Mouse (Mus musculus) adrenal gland, postnatal 14 days (tissue): Measurements from ENCODE around the gene Fam240a. TPM values are rescaled to one million over a fixed set of nuclear protein-coding genes. Genes with fewer than 3 reads are reported as not detected.
A peak's percentile ranks its signal among the peaks of the same experiment; 100 is the strongest.

Source experiments
- DNase-seq: peaks from one replicate; pipeline ENCODE4 v3.0.0; 2021; ENCODE audit warnings: mixed read lengths
- total RNA-seq: library from RNA; stranded (reverse); gene quantifications from 2 replicates; pipeline ENCODE4 v1.2.3, GENCODE M21; 2021

The Fam240a gene
- total RNA-seq, 1 experiment from 2014 or later = not detected

DNA sequence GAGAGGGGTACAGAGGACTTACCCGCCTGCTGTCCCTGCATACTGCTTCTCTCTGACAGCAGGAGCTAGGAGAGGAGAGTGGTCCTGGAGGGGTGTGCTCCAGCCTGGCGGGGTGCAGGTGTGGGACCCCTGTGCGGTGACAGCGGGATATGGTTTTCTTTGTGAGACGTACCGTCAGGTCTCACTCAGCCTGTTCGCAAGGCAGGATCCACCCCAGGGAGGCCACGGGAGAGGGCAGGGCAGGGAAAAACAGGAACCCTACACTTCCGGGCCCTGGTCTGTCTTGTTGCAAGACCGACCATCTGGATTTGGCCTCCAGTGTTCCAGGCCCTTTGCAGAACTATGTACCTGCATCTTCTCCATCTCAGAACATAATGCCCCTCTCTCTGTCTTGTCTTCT lies 23.2 kb downstream of the Fam240a start:
- DNase-seq = no peak

DNA sequence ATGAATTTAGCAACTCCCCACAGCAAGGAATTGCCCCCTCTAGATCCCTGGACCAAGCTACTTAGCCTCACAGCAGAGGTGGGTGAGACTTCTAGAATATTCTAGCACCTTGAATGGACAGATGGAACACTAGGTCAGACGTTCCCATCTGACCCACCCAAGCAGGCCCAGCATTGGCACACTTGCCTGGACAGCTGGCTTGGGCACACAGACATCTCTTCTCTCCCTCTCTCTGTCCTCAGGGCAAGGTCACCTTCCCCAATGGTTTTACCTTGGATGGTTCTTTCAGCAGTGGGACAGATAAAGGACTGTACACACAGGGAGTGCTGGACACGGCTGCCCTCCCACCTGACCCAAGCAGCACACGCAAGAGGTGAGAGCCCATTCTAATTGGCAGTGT lies 24.1 kb downstream of the Fam240a start:
- DNase-seq = no peak

DNA sequence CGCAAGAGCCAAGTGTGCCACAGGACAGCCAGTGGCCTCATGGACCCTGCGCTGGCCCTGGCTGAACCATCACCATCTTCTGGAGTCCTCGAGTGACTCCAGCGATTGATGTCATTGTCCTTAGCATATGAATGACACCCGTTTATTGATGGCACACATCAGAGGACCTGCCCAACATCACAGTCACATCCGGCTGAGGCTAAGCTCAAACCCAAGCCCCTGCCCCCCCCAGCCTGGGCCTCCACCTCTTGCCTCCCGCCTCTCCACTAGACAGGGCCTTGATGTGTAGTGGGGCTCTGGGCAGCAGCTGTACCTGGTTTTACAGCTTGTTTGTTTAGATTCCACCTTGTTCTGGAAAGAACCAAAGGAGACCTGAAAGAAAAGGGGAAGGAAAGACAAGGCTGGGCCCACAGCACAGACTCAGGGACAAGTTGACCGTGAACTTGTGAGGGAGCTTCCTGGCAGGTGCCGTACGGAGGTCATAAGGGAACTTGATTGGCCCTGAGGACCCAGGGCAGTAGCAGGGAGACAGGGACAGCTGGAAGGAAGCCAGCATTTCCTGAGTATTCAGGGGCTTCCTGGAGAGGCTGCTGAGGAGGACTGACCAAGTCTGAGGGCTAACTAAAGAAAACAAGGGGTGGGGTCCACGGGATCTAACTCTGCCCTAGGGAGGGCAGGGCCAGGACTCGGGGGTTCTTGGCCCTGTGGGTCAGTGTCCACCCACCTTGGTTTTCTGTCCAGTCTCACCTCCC lies 25.4 kb downstream of the Fam240a start:
- no peak for DNase-seq

DNA sequence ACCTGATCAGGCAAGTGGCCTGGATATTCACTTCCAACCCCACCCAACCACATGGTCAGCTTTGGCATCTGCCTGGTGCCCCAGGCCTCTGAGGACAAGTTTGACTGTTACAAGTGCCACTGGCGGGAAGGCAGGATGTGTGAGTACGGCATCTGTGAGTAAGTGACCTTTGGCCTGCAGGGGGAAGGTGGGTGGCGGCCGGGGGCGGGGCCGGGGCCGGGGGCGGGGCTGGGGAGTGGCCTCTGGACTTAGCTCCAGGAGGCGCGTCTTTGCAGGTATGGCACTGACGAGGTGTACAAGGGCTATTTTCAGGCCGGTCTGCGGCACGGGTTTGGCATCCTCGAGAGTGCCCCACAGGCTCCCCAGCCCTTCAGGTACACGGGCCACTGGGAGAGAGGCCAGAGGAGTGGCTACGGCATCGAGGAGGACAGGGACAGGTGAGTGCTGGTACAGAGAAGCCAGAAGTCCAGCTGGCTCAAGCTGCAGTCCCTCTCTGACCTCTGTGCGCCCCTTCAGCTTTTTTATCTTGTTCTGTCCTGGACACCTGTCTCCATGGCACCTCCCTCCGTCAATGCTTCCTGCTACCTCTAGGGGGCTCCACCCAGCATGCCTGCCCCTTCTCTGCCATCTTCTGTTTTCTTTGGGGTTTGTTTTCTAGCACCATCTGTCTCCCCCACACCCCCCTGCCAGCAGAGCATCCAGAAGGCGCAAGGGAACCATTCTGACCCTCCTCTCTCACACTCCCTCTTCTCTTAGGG lies 26.5 kb downstream of the Fam240a start:
- DNase-seq = no peak

DNA sequence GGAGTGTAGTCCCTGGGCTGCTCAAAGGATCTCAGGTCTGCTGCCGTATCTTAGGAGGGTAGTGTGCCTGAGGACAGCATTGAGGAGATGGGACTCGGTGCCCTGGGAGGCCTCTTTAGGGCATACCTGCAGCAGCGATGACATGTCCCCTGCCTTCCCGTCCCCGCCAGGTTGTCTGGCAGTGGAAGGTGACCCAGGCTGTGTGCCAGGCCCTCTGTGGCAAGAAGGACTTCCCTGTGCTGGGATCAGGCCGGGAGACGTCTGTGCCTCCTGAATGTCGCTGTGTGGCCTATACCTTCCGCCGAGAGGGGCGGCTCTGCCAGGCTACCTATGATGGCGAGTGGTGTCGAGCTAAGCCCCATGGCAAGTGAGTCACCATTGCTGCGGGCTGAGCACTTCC lies 27.7 kb downstream of the Fam240a start:
- no peak for DNase-seq

DNA sequence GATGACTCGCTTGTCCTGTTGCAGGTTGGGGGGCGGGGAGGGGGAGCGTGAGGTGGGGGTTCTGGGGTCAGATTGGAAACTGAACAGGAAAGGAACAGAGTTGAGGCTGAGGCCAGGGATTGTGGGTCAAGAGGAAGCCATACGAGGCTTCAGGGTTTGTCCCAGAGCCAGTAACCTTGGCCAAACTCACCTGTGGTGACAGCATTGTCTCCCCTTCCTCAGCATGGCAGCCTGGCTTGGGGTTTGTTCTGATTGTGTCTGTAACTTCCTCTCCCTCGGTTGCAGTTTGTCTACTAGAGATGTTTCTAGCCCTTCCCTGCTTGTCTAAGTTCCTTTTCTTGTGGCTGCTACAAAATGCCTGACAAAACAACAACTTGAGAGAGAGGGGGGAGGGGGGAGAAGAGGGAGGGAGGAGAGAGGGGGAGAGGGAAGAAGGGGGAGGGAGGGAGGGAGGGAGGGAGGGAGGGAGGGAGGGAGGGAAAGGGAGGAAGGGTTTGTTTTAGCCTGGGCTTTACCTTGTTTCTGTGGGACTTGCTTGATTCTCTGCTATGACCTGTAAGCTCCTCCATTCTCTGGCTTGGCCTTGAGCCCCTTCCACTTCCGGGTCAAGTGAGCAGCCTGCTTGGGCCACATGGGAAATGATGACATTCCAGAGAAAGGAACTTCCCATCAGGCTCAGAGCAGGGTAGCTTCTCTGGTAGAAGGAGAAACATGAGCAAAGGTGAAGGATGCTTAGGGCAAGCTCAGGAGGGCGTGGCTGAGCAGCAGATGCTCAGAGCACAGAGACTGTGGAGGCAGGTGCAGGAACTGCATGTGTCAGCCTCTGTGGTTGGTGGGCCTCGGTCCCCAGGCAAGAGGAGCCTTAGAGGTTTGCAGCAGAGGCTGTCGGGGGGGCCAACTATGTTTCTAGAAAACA lies 29.0 kb downstream of the Fam240a start:
- no peak for DNase-seq

DNA sequence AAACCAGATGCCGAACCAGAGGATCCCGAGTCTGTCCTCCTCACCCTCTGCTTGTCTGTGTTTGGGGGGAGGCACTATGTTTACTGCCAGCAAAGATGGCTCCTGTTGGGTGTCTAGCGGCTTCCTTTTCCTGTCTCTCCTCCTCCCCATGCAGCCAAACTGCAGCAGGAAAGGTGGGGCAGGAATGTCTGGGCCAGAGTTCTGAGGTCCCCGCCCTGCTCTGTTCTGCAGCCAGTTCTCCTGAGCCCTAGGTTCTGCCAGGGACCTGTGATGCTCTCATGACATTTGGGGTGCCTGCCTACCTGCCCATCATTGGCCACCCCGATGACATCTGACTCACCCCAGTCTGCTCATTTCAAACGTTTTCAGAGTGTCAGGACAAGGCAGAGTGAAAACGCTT lies 34.7 kb downstream of the Fam240a start:
- peak; percentile 41 for DNase-seq

DNA sequence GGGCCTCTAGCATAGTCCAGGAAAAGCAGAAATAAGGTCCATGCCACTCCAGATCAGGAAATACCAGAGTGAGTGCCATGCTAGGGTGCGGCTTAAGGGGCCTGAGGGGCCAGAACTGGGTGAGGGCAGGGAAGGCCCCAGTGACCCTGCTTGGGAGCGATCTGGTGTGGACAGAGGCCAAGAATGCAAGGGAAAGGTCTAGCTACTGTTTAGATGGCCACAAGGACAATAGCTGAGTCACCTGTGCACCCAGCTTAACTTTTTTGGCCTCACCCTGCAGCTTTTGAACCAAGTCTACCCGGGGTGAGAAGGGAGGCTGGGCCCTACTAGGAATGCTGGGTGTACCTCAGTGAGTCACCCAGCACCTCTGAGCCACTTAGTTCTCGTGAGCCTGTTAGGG lies 35.9 kb downstream of the Fam240a start:
- peak; percentile 38 for DNase-seq

DNA sequence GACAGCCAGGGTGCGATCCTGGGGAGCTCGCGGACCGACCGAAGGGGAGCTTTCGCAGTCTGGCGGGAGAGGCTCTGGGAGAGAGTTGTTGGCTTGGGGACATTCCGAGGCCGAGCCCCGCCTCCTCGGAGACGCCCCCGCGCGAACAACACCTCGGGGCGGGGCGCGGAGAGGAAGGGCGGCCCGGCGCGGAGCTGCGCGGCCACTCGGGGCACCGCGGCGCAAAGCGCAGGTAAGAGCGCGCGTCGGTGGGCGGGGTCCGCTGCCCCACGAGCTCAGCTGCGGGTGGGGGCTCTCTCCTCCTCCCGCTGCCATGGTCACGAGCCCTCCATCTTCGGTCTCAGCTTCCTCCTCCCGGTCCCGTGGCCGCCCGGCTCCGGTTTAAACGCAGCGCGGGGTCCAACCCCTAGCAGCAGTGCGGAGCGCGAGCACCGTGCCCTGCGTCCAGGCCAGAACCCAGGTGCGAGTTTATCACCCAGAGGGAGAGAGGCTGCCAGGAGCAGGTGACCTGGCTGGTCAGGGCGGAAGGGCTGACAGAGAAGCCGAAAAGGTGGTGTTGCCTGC lies 36.6 kb downstream of the Fam240a start, which contains the start of gene Tmie:
Gene Tmie (minus strand): TSS at position 116 of the 564 bp plus-strand sequence.
- peak; percentile 85 for DNase-seq

DNA sequence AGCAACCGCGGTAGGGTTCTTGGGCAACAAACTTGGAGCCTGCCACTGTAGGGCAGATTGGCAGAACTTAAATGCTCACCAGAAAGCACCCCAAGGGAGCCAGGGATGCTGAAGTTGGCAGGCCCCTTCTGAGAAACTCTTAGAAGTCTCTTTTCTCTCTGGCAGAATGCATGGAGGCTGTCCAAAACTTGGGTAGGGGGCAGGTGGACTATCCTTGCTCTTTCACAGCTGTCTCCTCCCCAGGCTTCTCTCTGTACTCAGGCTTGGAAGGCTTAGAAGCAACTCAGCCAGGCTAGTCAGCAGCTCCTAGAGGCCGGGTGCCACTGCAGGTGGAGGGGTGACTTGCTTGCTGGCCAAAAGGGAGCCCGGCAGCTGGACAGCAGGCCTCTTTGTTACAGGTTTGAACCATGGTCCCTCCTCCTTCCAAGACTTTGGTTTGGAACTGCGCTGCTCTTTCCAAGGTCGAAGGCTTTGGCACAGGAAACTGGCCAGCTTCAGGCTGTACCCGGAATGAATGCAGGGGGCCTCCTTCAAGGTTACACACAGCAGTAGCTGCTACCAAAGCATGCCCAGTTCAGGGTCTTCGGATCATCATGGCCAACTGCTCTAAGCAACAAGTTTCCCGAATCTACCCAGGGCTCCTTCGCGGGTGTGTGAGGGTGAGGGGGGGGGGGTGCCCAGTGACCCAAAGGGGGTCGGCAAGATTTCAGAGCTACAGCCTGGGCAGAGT lies 37.3 kb downstream of the Fam240a start, which contains the start of gene Als2cl:
Gene Als2cl (plus strand): TSS at position 680 of the 730 bp plus-strand sequence.
- DNase-seq = peak; percentile 61

DNA sequence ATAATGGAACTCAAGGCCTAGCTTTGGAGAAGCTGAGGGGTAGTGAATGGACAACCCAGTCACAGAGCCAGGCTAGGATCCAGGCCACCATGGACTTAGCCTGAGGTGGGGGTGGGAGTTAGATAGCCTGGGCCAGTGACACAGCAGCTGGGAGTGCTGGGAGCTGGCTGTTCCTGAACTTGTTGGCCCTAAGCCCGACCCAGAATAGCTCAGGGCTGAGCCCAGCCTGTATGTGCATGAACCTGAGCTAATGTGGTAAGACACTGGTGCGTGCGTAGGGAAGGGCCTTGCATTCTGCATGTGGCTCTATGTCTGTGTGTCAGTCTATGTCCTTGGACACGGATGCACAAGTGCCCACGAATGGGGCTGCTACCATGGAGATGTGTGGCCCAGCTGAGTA lies 38.8 kb downstream of the Fam240a start:
- peak; percentile 79 for DNase-seq

DNA sequence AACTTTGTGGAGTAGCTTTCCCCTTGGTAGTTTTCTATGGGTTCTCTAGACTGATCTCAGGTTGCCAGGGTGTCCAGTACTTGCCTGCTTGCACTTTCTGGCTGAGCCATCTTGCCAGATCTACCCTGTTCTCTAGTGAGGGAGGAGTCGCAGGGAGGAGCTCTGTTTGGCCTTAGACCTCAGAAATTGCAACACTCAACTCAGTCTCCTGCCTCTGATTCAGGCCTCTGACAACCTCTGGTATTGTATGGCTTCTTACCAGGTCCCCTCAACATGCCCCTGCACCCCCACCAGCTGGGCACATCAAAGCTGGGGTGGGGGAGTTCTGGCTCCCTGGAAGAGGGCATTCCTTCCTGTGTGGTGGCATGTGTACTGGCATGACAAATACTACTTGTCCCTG lies 39.3 kb downstream of the Fam240a start:
- DNase-seq = no peak

DNA sequence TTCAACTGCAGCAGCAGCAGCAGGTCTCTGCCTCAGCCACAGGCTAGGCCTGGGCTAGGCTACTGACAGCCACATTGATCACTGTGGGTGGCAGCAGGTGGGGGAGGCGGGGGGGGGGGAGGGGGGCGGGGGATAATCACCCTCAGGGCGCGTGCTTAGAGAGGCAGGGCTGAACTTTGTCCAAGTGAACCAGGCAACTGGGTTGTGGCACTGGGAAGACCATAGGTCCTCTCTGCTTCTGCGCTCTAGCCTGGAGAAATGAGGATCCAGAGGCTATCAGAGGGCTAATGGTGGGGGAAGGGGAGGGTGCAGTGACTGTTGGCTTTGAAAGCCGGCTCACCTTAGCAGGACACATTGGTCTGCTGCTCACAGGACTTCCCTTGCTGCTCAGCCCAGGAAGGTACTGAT lies 41.4 kb downstream of the Fam240a start:
- DNase-seq = no peak

DNA sequence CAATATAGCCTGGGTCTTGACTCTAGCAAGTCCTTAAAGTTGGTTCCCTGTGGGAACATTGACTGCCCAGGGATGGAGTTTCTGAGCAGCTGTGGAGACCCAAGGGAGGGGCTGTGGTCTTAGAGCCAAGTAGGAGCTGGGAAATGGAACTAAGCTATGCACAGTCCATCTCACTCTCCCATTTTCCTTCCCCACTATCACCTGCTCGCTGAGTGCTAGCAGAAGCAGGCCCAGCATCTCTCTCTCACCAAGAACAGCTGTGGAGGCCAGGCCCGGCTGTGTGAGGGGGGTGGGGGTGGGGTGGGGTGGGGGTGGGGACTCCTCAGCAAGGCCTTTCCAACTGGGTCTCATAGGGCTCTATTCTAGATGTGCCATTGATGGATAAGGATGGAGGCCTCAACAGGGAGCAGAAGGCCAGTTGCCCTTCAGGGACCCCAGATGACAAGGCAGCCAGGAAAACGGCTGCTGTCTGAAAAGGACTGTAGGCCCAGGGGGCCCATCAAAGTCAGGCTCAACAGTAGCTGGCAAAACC lies 41.9 kb downstream of the Fam240a start:
- DNase-seq = no peak

DNA sequence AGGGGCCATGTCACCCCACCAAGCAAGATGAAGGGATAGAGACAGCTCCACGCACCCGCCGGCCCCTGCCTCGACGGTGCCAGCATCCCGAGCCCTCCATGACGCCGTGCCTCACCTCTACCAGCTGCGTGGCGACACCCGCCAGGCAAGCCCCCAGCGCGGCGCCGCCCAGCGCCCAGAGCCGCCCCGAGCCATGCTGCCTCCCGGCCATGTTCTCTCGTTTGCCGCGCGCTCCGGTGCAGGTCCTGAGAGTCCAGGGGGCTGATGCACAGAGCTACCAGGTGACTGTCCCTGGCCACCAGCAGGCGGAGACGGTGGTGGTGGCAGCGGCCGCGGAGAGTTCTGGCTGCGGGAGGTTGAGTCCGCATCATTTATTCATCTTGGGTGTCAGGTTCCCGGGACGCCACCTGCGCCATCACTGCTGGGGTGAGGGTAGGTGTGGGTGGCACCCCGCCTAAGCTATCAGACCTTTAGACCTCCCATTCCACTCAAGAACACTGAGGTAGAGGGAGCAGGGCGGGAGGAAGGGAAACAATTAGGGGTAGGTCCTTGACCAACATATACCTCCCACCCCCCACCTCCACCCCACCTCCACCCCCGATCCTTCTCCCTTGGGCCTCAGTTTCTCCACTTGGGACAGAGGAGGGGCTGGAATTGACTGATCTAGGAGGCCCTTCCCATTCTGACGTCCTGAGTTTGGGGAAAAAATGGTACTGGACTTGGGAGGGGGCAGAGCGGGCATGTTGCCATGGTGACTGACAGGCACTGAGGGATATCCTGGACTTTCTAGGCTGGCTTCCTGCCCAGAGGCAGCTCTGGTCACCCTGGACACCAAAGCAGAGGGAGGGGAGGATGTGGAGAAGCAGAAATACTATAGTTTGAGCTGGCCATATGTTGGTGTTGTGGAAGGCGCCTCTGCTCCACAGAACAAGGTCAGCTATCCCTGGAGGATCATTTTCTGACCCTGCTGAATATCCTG lies 42.7 kb downstream of the Fam240a start:
- peak; percentile 84 for DNase-seq

DNA sequence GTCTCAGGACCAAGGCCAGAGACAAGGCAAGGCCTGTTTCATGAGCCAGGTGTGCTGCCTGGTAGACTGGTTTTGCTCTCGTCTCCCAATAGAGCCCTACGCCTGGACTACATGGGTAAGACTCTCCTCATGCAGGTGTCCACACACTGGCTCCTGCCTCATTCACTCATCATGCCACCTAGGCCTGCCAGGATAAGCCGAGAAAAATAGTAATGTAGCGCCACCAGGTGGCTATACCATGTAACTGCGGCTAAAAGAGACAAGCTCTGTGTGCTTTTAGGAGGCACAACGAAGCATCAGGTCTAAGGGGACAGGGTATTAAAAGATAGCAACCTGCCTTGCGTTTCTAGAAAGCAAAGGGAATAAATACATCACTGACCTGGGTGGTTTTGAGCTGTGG lies 45.6 kb downstream of the Fam240a start:
- peak; percentile 79 for DNase-seq
